Comparison of ENCODE assay signal across 17 mouse cellular contexts in the genomic region with DNA sequence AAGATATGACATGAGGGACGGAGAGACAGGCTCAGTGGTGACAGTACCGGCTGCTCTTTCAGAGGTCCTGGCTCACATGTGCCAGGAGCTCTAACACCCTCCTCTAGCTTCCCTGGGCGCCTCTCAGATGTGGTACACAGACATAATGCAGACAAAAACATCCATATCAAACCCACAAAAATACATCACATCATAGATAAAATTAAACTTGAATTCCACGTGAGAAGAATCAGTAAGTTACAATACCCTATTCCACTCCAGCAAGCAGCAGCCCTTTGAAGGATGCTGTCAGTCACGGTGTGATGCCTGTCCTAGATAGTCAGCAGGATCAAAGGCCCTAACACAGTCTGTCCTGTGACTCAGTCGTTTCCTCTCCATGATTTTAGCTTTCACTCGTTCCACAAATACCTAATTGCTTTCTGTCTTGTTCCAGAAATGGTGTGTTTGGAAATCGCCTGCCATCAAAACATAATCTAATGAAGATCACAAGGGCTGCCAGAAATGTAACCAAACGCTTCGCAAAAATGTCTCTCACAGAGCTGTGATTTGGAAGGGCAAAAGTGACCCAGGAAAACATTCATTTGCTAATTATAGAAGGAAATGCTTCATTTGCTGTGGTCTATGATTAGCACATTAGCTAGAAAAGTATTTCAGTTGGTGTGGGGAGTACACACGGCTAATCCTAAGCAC. TPM values are rescaled to one million over a fixed set of nuclear protein-coding genes. Genes with fewer than 3 reads are reported as not detected.
A peak's percentile ranks its signal among the peaks of the same experiment; 100 is the strongest.
DNase-seq lines count a peak whose midpoint lies in the region; ATAC-seq and TF ChIP-seq lines count a peak whose summit lies in the region.
"Had no signal": no experiment of that assay in that cellular context is flagged by ENCODE, and none has a peak within 500 bp of the region (broad histone marks: within the 10 kb centered on the region; RNA-seq: fewer than 3 reads in every experiment).

No protein-coding gene starts in this region.

- peaks cover 30% of the 10 kb centered on the region for H3K27me3 ChIP-seq in midbrain, embryonic 14.5 days (ENCODE audit: control insufficient read depth, insufficient read depth, low read length)
- H3K27me3 ChIP-seq in midbrain, postnatal 0 days (ENCODE audit: insufficient read depth, low read length), result no peaks in the 10 kb centered on the region
- H3K27me3 ChIP-seq: lung, embryonic 15.5 days; stomach, embryonic 15.5 days had no signal

- WGBS in midbrain, embryonic 14.5 days, result 46% methylated on average over 11 of the region's 11 CpGs
- WGBS in midbrain, postnatal 0 days, result 53% methylated on average over 11 of the region's 11 CpGs
- WGBS in macrophage (ENCODE audit: missing documents), result 69% methylated on average over 11 of the region's 11 CpGs

- peaks cover 4% of the 10 kb centered on the region for H3K4me1 ChIP-seq in midbrain, embryonic 14.5 days (ENCODE audit: control insufficient read depth, insufficient read depth, low read length)
- H3K4me1 ChIP-seq in midbrain, postnatal 0 days (ENCODE audit: insufficient read depth, low read length), result no peaks in the 10 kb centered on the region
- H3K4me1 ChIP-seq in bone marrow macrophage, adult 2 months (ENCODE audit: control insufficient read depth, insufficient read depth, low read length), result peaks cover 27% of the 10 kb centered on the region
- H3K4me1 ChIP-seq: limb, embryonic 10.5 days; stomach, embryonic 15.5 days had no signal

- H3K27ac ChIP-seq in midbrain, embryonic 14.5 days (replicated peaks; ENCODE audit: low read depth, low read length), result no peak overlapping the region
- no peak overlapping the region for H3K27ac ChIP-seq in midbrain, postnatal 0 days (ENCODE audit: low read depth, low read length)
- peak overlapping the region; percentile 73 for H3K27ac ChIP-seq in bone marrow macrophage, adult 2 months (ENCODE audit: insufficient read depth, low read depth, low read length)
- H3K27ac ChIP-seq in macrophage, result peak overlapping the region; percentile 52
- H3K27ac ChIP-seq: hindbrain, embryonic 10.5 days; limb, embryonic 10.5 days; lung, embryonic 15.5 days; stomach, embryonic 15.5 days had no signal

- H3K9me3 ChIP-seq in midbrain, embryonic 14.5 days (ENCODE audit: control insufficient read depth, low read length), result no peaks in the 10 kb centered on the region
- no peaks in the 10 kb centered on the region for H3K9me3 ChIP-seq in midbrain, postnatal 0 days (ENCODE audit: low read length)
- H3K9me3 ChIP-seq: G1E; hindbrain, embryonic 10.5 days; limb, embryonic 10.5 days; lung, embryonic 15.5 days; stomach, embryonic 15.5 days had no signal

- H3K79me2 ChIP-seq in macrophage (ENCODE audit: inconsistent target), result peaks cover 18% of the 10 kb centered on the region; the same call in 1 of the 2 replicates

- H3K9ac ChIP-seq in midbrain, embryonic 14.5 days (replicated peaks; ENCODE audit: low read length), result no peak overlapping the region
- no peak overlapping the region for H3K9ac ChIP-seq in midbrain, postnatal 0 days (replicated peaks; ENCODE audit: low read length, poor library complexity, severe bottlenecking)
- H3K9ac ChIP-seq: lung, embryonic 15.5 days; stomach, embryonic 15.5 days had no signal

- H3K4me2 ChIP-seq in midbrain, embryonic 14.5 days (ENCODE audit: low read length), result no peak overlapping the region
- no peak overlapping the region for H3K4me2 ChIP-seq in midbrain, postnatal 0 days (ENCODE audit: low read depth, low read length, poor library complexity, severe bottlenecking)
- H3K4me2 ChIP-seq: lung, embryonic 15.5 days; midbrain, embryonic 11.5 days; stomach, embryonic 15.5 days had no signal

- H3K4me3 ChIP-seq in midbrain, embryonic 14.5 days (replicated peaks; ENCODE audit: low read depth, low read length), result no peak overlapping the region
- H3K4me3 ChIP-seq in midbrain, postnatal 0 days (ENCODE audit: low read depth, low read length), result no peak overlapping the region
- no peak overlapping the region; the same call in 1 of the 2 replicates for H3K4me3 ChIP-seq in bone marrow macrophage, adult 2 months (ENCODE audit: insufficient read depth, low read length)
- H3K4me3 ChIP-seq in macrophage (ENCODE audit: inconsistent target), result peak overlapping the region; percentile 47; the same call in 1 of the 2 replicates
- H3K4me3 ChIP-seq: hindbrain, embryonic 10.5 days; limb, embryonic 10.5 days; lung, embryonic 15.5 days; stomach, embryonic 15.5 days had no signal

- H3K36me3 ChIP-seq in midbrain, embryonic 14.5 days (ENCODE audit: control insufficient read depth, insufficient read depth, low read length), result no peaks in the 10 kb centered on the region
- H3K36me3 ChIP-seq in midbrain, postnatal 0 days (ENCODE audit: insufficient read depth, low read length), result no peaks in the 10 kb centered on the region; the same call in 1 of the 2 replicates
- no peaks in the 10 kb centered on the region for H3K36me3 ChIP-seq in macrophage (ENCODE audit: inconsistent target)
- H3K36me3 ChIP-seq: hindbrain, embryonic 10.5 days; limb, embryonic 10.5 days; lung, embryonic 15.5 days; stomach, embryonic 15.5 days had no signal

- ATAC-seq in frontal cortex, adult (ENCODE audit: low TSS enrichment), result 0 out of 2 replicates have a peak, but pooled peaks have one; percentile 23
- no peak for ATAC-seq in midbrain, embryonic 14.5 days (ENCODE audit: low FRiP score, low TSS enrichment)
- ATAC-seq in midbrain, postnatal 0 days (ENCODE audit: low FRiP score), result no peak

- TF ChIP-seq CTCF in midbrain, postnatal 0 days (IDR thresholded peaks at IDR 0.05), result no peak
- TF ChIP-seq CTCF in bone marrow macrophage, adult 2 months (IDR thresholded peaks at IDR 0.05; ENCODE audit: low read depth, low read length), result no peak

- DNase-seq in frontal cortex, postnatal 25 days (ENCODE audit: low spot score in 2 of 2), result no peak
- DNase-seq in midbrain, embryonic 14.5 days, result peak; percentile 17
- no peak for DNase-seq in midbrain, postnatal 0 days (ENCODE audit: low spot score)
- no peak for DNase-seq in retina, postnatal 1 day
- DNase-seq in adrenal gland, adult 18-20 months (ENCODE audit: low spot score in 2 of 2), result no peak
- DNase-seq: cerebellum, adult 9-11 months; kidney, adult 11 months; kidney, postnatal 25 days had no signal

- no peak for TF ChIP-seq POLR2A in bone marrow macrophage, adult 2 months (IDR thresholded peaks at IDR 0.05; ENCODE audit: borderline replicate concordance, low read depth, low read length)

RNA-seq across cellular contexts. Expression of a gene that starts 44.1 kb away (rescaled TPM):
- polyA plus RNA-seq in midbrain, embryonic 14.5 days (2014; fragmentation: Nextera tagmentation; extraction: Ambion mirVana), result 11.6 and 12.9 TPM in 2 replicates
- 27.8 and 28.1 TPM in 2 replicates for total RNA-seq in midbrain, postnatal 0 days (2014; rRNA removed)
- 8.1 and 9.2 TPM in 2 replicates for polyA plus RNA-seq in midbrain, postnatal 0 days (2015; fragmentation: Nextera tagmentation; extraction: Ambion mirVana)
- 20.0 and 24.9 TPM in 2 replicates for polyA plus RNA-seq in bone marrow macrophage, adult 2 months (2012; ENCODE audit: insufficient read depth, insufficient read length, missing spikeins)
- total RNA-seq in macrophage (2018; cell fraction: chromatin; rRNA removed), result 100 to 1,000 TPM in 7 of 26 experiments, 10 to 100 TPM in 19; 35.9 to 259 (median 71.5) TPM
- 10 to 100 TPM; 16.7 to 53.5 (median 28.3) TPM for total RNA-seq in macrophage (2018; cell fraction: cytosol; rRNA removed)
- 100 to 1,000 TPM in 8 of 26 experiments, 10 to 100 TPM in 18; 33.7 to 151 (median 72.3) TPM for total RNA-seq in macrophage (2018; cell fraction: nucleus; rRNA removed)
- 9.6 to 16.8 TPM (median 15.0 TPM) in 3 replicates for polyA plus RNA-seq in macrophage (2018)
- 1 to 10 TPM; 5.9 to 6.4 TPM for total RNA-seq in adrenal gland, adult 18-20 months (2021)

Comparison
In these comparisons a context has a peak if more than half of its experiments do, and no peak if none do; other contexts are left out.
1. H3K27ac ChIP-seq: peak in bone marrow macrophage, adult 2 months (single experiment) and macrophage (single experiment); none in midbrain, embryonic 14.5 days (single experiment) and midbrain, postnatal 0 days (single experiment).